Mouse (Mus musculus): ENCODE data around the gene Olfr406.

Gene Olfr406

DNA sequence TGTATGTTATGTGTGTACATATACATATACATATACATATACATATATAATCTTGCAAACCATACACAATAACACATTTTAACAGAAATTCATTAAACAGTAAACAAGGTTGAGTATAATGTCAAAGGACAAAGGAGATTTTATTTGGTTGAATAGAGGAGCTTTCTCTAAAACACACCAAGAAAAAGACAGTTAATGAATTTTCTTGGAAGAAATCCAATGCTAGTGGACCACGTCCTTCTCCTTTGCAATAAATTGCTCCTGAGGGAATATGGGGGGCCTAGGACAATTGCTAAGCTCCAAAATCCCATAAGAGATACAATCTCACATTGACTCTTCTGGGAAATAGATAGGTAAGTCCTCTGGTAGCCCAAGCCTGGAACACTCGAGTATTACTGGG lies at the start of gene Olfr406:
TSS of gene Olfr406 (plus strand) at position 301 of the 400 bp plus-strand sequence.
- DNase-seq (ENCODE audit: low read depth, low spot score): no peak

DNA sequence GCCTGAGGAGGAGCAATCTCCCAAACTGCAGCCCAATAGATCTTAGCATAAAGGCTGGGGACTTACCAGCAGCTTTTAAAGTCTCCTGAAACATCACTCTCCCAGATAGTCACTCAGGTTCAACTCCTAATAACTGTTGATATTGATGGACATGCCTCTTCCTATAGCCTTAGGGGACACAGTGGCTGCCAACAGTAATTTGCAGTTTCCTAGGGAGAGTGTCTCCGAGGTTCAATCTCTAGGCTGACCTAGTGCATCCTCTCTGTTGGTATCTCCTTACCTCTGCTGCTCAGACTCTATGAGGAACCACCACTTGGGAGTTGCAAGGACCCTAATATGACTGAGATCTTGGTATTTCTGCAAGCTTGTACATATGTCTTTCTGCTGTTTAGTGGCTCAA lies 48.3 kb upstream of the Olfr406 start, which contains the start of gene Olfr43:
TSS of gene Olfr43 (minus strand) at position 101 of the 400 bp plus-strand sequence.
- DNase-seq (ENCODE audit: low read depth, low spot score): no peak

DNA sequence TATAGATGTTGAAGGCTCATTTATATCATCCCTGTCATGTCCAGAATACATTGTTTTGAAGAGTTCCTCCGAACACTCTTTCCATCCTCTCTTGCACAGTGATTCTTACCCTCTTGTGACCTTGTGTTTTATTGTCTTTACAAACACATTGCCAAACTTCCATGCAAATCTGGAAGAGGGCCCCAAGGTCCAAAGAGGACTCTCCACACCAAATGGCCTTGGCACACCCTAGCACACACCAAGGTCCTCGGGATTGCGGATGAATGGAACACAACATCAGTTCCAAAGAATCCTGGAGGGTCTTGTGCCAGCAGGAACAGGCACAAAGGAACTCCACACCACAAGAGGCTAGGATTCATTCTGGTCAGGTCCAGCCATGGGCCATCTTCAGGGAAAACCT lies 18.4 kb upstream of the Olfr406 start:
- DNase-seq (ENCODE audit: low read depth, low spot score): no peak

DNA sequence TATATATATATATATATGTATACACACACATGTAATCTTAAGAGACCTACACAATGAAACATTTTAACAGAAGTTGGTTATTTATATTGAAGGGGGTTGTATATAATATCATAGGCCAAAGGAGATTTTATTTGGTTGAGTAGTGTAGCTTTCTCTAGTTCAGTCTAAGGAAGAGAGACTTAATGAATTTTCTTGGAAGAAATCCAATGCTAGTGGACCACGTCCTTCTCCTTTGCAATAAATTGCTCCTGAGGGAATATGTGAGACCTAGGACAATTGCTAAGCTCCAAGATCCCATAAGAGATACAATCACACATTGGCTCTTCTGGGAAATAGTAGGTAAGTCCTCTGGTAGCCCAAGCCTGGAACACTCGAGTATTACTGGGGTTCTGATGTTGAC lies 23.8 kb downstream of the Olfr406 start, which contains the start of gene Olfr59:
TSS of gene Olfr59 (plus strand) at position 301 of the 400 bp plus-strand sequence.
- no peak for DNase-seq (ENCODE audit: low read depth, low spot score)

DNA sequence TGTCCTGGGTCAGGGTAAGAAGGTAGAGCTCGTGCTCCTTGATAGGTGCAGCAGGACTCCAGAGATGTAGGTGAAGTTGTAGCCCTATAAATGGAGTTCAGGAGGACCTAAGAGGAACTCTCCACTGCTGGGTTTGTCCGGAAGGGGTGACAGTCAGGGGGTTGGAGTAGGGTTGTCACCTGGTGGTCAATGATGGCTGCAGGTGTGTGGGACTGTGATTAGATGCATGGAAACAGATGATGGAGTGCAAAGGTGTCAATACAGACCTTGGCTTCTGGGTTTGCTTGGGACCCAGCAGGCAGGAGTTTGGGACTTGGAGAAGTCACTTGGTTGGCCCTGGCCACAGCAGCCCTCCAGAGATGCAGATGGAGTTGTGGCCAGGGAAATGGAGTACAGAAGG lies 27.6 kb downstream of the Olfr406 start:
- no peak for DNase-seq (ENCODE audit: low read depth, low spot score)
